Mouse (Mus musculus) thymus, postnatal 25 days (tissue): ENCODE measurements around the gene Map6.

Experiments
- DNase-seq: peaks from one replicate; pipeline ENCODE4 v3.0.0; 2022

The Map6 gene

DNA sequence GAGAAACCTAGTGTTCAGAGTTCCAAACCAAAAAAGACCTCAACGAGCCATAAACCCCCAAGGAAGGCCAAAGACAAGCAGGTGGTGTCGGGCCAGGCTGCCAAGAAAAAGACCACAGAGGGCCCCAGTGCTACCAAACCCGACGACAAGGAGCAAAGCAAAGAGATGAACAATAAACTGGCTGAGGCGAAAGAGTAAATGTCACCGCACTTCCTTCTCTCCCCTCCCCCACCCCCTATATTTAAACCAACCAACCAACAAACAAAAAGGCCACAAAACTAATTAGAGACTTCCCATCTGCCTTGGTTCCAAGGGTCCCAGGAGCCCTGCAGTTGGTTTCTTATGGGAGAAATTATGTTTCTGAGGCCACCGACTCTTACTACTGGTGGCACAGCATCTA is 50.2 kb downstream of the Map6 start:
- no peak for DNase-seq

DNA sequence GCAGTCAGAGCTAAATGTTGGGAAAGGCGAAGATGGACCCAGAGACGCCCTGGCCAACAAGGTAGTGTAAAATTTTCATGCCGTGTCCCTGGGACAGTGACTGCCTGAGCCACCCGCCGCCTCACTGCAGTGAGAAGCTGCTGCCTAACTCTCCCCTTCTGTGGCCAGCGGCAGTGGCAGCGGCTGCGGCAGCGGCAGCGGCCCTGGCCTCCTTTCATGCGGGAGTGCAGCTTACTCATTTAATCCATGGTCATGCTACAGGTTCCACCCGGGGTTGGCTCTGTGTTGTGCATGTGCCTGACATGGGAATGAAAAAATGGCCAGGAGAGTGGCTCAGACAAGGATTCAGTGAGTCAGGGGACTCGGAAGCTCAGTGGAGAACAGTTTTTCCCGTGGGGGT is 53.3 kb downstream of the Map6 start:
- no peak for DNase-seq

DNA sequence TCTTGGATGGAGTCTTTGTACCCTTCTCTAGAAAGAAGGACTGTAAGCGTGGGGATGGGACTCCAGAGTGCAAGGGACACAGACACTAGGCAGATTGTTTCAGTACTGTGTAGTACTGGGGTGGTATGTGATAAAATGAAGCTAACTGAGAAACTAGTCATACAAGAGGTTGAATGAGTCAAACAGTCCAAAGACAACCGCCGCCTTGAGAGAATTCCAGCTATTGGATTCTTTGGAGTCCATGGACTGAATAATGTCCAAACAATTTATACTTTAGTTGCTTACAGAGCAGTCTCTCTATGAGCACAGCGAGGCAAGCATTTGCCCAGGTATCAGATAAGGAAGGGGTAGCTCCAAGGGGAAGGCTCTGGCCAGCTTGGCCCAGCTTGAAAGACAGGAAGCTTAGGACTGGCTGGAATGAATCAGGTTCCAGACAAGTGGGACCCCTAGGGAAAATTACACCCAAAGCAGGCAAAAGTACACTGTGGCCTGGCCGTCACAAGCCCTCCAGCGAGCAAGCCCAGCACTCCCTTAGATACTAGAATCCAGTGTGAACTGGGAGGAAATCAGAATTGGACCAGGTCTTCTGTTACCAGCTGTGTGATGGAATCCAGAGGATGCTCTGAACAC is 55.6 kb downstream of the Map6 start:
- DNase-seq: no peak

DNA sequence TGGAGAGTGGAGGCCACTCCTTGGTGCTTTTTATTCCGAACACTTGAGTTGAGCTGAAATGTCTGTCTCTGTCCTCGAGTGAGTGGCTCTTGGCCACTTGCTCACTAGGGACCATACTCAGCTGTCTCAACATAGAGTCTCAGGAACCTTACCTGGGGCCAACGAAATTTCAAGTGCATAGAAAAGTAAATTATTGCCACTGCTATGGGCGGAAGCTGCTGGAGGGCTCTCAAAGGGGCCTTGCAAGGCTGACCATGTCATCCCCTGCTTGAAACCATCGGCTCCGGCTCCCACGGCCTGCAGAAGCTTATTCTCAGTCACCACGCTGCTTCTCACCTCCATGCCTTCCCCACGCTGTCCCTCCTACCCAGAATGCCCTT is 56.1 kb downstream of the Map6 start:
- no peak for DNase-seq

DNA sequence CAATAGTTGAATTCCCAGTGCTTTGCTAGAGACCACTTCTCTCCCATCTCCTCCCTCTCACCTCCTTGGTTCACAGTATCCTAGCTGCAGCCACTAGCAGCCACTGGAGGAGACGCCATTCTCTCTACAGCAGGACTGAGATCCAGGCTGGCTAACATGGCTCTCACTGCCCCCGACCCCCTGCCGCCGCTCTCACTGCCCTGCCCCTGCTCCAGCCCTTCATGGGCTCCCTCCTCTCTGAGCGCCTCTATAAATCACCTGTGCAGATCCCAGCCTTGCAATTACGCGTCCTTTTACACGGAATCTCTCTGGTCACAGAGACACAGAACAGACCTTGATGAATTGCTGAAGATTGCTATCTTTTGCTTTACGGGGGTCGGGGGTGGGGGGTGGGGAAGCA is 57.6 kb downstream of the Map6 start:
- DNase-seq: no peak

DNA sequence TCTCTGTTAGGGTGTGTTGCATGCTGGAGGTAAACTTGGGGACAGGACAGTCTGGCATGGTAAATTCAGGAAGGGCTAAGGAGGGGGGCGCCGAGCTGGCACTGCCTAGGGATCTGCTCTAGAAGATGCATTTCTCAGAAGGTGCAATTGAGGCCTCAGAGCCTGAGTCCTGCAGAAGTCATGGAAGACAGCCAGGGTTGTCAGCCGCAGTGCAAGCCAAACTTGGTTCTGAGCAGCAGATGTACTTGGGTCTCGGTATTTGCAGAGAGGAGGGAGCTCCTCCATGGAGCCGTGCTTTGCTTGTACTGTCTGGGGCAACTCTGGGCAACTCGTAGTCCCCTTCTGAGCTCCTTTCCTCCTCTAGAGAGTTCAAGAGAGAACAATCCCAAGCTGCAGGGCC is 58.9 kb downstream of the Map6 start:
- DNase-seq: no peak

DNA sequence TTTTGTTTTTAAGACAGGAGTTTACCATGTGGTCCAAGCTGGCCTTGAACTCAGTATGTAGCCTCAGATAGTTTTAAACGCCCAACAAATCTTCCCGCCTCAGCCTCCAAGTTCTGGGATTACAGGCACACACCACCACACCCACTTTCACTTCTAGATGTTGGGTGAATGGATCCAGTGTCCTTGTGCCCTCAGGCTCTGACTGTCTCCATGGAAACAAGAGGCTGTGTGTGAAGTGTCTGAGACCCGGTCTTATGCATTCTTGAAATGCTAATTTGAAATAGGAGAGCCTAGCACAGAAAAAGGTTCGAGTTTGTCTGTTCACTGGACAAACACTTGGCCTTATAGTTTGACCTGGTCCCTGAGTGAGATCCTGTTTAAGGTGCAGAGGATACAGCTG is 61.6 kb downstream of the Map6 start:
- no peak for DNase-seq

DNA sequence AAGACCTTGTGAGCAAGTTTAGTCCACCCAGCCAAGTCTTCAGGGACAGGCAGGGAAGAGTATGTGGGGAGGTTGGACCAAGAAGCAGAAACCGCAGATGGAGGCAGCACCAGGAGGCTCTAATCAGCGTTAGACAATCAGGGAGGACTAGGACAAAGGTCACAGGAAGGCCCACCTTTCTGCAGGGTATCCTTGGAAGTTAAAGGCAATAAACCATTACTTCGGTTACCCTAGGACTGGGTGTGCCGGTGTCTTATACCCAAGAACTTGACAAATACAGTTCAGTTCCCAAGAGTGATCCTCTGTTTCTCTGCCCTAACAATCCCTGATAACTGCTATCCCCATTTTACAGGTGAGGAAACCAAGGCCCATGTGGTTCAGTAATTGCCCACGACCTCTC is 62.8 kb downstream of the Map6 start:
- DNase-seq: no peak

DNA sequence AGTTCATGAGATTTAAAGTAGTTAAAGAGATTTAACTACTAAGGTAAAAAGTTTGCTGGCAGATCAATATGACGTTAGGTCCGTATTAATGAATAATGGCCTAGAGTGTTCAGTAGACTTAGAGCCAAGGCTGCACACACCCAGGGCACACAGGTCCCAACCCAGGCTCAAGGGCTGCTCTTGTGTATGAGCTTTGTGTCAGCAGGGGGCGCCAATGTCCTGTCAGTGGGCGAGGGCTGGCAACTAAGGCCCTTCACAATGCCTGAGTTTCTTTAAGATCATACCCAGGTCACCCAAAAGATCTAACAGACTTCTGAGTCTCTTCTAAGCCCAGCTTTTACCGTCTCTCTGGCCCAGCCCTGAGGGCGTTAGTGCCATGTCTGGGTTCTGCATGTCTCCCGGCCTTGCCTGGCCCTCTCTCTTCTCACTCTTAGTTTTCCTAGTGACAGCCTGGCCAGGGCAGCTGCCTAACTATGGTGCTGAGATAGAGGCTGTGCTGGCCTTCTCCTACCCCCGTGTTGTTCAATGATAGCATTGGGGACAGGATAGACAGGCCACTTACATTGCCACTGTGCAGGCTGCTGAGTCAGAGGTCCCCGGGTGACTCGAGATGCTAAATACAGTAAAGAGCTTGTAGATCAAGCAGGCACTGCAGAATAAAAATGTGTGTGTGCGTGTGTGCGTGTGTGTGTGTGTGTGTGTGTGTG is 65.7 kb downstream of the Map6 start:
- peak; percentile 66 for DNase-seq

DNA sequence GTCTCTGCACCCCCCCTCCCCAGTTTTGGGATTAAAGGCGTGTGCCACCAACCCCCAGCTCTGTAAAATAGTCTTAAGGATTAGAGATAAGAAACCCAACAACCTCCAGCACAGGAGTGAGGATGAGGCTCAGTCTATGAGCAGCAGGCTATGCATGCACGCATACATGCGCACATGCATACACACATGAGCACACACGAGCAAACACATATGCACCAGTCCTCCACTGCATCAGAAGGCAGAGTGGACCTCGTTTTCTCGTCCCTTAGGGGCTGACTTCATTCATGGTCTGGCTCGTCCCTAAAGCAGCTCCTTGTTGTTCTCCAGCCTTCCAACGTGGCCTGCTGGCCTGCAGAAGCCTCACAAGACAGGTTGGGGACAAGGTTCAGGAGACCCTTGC is 73.5 kb downstream of the Map6 start:
- DNase-seq: no peak

DNA sequence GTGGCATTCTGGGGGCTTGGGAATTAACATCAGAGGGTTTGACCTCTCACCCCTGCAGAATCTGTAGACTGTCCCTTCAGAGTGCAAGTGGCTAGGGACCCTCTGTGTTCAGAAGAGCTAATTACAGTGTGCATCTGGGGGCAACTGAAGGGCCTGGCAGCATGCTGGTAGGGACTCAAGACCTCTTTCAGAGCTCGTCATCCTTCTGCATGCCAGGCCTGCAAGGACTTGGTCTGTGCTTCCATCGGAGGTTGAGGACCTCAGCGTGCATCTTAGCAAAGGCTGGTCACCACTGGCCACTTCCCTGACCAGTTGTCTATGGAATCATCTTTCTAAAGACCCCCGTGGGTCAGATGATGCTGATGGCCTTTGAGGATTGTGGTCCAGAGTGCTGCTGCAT is 76.3 kb downstream of the Map6 start:
- no peak for DNase-seq

DNA sequence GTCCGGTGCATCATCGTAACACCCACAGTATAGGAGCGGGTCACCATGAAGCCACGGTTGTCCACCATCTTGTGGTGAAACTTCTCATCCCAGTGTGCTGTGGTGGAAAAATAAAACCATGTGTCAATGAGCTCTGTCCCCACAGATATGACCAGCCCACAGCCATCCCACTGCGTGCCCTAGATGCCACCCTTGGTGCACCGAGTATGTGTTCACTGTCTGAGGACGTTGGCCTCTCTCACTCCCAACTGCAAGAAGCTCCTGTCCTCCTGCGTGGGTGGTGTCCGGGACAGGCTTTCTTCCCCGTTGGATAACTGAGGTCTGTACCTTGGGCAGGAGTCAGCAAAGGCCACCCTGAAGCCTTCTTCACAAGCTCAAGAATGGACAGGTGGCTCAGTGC is 80.0 kb downstream of the Map6 start:
- DNase-seq: no peak

DNA sequence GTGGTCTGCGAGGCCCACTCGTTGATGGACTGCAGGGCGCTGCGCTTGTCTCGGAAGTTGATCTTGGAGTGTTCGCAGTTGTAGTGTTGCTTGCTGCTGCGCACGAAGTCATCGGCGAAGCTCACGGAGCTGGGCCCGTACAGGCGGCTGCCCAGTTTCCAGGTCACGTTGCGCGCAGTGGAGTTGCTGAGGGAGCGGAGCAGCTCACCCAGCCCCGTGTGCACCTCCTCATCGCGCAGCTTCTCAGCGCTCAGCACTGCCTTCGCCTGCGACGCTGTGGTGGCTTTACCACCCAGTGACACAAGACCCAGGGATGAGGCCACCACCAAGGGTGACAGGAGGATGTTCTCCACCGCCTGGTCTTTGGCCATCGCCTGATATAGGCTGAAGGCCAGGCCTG is 81.6 kb downstream of the Map6 start:
- DNase-seq: no peak

DNA sequence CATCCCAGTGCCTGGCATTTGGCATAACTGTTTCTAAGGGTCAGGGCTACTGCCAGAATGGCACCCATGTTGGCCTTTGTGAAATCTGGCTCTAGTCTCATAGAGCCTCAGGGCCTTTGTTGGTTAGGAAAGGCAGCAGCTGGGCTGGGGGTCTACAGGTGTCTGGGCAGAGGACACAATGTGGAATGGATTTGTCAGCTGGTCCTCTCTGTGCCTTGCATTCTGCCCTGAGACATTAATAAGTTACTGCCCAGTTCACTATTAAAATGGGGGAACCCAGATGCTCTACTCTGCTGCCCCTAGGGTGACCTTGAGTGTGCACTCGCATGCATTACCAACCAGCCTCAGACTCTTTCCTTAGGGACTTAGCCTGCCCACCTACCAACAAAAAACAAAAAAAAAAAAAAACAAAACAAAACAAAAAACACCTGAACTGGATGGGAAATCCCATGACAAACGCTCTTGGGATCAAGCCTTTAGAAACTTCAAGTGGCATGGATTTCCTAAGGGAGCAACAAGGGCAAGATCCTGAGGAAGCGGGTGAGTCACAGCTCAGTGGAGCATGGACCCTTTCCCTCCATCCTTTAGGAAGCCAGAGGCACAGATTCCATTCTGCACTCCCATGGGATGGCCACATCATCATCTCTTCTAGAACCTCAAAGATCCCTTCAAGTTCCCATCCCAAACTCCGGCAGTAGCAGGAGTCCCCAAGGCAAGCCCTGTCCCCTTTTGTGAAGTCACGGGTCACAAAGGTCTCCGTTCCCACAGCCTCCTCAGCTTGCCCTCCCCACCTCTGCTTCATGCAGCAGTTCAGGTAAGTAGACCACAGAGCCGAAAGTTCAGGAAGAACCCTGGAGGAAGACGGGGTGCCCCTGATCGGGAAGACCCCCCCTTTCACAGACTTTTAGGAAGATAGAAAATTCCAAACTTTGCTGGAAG is 82.8 kb downstream of the Map6 start:
- DNase-seq: no peak

DNA sequence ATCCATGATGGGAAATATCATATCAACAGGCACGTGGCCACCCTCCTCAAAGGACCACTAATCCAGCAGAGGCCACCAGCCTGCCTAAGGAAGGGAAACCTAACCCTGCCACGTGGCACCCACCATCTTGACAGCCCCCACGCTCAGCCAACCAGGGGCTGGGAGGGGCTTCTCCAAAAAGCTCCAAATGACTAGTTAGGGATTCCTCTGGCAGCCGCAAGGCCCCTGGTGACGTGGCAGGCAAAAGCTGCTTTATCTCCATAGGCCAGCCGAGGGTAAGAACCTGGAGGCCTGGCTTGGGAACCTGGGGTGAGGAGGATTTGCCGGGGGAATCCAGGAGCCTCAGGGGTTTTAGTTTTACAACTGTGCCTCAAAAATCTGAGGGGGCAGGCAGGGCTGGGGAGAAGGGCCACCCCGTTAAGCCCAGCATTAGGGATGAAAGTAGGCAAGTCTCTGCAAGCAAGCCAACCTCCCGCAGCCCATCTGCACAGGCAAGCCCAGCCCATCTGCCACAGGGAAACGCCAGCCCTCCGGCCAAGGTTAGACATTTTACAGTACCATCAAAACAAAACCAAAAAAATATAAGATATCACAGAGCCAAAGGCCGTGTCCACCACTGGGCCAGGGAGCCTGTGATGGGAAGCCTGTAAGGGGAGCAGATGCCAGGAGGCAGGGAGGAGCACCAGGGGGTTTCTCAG is 84.0 kb downstream of the Map6 start:
- DNase-seq: no peak

DNA sequence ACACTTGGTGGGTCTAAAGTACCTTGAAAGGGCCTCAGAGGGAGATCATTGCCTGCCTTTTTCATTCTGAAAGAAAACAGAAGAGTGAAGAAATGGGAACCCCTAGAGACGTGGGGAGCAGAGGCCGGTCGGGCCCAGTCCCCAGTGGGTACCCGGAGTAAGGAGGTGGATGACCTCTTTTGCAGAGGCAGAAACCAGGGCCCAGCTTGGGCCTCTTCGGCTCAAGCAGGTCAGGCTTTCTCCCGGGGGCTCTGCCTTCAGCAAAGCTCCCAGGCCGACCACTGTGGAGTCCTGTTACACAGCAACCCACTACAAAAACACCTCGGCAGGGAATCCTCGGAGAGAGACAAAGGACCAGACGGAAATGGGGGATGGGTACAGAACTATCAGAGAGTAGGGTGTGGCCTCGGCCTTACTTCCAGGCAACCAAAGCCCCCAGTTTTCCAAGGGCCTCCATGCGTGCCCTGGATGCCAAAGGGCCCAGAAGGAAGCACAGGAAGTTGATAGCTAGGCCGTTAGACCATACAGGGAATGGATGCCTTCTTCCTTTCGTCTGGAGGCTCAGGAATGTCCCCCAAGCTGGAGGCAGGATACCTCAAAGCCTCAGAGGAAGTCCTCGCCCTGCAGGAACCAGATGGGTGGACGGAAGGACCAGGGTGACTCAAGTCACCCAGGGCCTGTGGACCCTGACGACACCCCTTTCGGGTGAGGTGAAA is 84.7 kb downstream of the Map6 start:
- DNase-seq: no peak

DNA sequence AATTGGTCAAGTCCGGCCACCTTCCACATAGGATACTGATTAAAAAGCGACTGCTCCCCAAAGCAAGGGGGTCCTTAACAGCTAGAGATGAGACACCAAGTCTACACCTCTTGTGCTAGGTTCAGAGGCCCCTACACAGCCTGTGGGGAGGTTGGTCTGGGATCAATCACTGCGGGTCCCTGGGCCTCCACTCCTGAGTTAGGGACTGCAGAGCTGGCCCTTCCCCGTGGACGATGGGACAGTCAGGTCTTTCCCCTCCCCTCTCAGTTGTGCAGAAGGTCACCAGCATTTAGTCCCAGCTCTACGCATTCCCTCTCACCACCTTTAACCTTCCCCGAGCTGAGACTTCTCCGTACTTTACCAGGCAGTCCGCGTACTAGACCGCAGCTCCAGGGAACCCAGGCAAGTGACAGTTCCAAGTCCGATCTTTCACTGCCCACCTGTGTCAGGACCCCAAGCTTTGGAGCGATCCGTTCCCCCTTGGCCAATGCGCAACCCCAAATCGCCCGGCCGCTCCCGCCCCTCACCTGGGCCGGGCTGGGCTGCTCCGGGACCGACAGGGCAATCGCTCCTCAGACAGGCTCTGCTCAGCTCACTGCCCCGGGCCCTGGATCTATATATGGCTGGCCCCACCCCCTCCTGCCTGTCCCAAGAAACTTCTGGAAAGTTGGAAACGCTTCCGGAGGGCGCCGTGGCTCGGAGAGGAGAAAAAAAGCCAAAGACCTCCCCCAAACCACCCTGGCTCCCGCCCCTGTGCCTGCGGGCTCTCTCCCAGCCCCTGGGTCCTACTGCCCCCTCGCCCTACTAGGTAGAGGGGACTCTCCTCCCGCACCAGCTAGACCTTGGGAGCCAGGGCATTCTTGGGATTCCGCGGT is 85.5 kb downstream of the Map6 start, which contains the start of gene Serpinh1:
TSS of gene Serpinh1 (minus strand) at position 714 of the 875 bp plus-strand sequence.
- DNase-seq: no peak

DNA sequence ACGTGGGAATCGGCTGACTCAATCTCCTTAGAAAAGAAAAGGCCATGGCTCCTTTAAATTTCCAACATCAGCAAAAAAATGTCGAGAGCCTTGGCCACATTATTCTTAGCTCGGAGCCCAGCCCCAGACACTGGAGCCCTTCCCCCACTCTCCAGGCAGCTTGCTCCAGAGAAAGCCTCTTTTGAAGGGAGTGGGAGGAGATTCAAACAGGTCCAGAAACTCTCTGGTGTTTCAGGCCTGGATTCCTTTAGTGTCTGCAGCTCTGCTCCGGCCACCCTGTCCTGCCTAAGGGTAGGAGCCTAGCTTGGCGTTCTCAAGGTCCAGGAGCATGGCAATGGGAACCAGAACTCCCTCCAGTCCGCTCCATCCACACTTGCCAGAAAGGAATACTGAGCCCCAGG is 88.5 kb downstream of the Map6 start:
- DNase-seq: no peak

DNA sequence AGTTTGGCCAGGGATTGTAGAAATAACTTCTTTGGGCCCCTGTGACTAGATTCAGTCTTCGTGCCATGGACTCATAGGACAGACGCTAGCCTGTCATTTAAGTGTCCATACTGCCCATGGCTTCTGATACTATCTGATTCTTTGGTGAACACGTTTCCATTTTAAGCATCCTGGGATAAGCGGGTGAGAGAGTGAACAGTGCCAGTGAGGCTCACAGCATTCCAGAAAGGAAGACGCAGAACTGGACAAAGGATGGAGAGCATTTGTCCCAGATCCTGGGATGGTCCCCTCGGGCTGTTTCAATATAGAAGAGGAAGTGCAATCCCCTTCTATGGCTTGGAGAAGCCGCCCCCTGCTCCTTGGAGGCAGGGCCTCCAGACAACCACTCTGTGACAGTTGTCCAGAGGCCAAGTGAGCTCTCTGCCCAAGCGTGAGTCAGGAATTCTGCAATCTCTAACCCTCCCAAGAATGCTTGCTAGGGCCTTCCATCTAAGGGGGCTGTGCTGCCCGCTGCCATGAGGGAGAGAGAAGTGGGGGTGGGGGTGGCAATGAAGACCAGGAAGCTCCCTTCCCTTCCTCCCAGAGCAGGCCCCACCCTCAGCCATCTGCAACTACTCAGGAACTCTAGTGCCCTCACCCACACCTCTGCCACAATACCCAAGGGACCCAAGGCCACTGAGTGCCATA is 89.1 kb downstream of the Map6 start:
- no peak for DNase-seq

DNA sequence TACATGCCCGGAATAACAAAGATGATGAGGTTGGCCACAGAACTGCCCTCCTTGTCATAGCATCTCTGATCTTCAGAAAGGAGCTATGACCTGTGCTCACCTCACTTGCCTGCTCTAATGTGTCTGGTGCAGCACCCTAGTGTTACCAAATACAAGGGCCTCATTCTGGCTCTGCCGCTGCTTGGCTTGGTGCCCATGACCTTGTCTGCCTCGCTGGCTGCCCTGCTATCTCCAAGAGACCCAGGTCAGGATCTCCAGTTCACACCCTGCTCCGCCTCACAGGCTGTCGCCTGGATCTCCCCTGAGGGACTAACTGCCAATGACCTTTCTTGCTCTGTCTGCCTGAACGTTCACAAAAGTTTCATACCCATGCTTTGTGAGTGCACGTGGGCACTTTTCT is 90.0 kb downstream of the Map6 start:
- no peak for DNase-seq

DNA sequence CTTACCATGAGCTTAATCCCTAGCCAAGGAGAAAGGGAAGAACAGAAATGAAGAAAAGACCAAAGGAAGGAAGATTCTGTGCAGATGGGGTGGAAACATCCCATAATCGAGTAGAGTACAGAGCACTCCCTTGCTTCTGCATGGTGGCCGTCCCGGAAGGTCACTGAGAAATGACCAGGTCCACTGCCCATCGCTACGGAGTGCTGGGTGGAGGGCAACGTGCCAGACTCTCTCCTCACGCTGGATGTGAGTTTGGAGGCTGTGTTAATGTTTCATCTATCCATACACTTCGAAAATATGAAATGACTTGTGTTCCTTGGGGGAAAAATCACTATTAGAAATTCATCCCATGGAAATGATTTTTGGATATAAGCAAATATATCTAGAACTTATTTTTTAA is 91.1 kb downstream of the Map6 start:
- no peak for DNase-seq
